Mouse (Mus musculus) liver, adult 2 months (tissue): ENCODE data around the gene Angptl7. TPM values are rescaled to one million over a fixed set of nuclear protein-coding genes. Genes with fewer than 3 reads are reported as not detected.

ENCODE experiments used
- DNase-seq: peaks from one replicate; pipeline ENCODE4 v3.0.0-alpha.2; 2011; ENCODE audit warnings: low read depth, low spot score; ENCODE audit errors: extremely low read depth
- H3K27ac ChIP-seq: fragments of 200-500 bp; replicated peaks from 2 replicates; pipeline ENCODE4 v1.5.1; 2012; ENCODE audit warnings: low read depth, mild to moderate bottlenecking, control low read depth, inconsistent platforms, low read length; ENCODE audit not compliant: insufficient read depth
- H3K27me3 ChIP-seq: fragments of 200-500 bp; 2 replicates; pipeline ENCODE4 v1.6.1; 2012; ENCODE audit warnings: mild to moderate bottlenecking, moderate library complexity, low read length, inconsistent platforms; ENCODE audit not compliant: control insufficient read depth, insufficient read depth
- H3K36me3 ChIP-seq: fragments of 200-500 bp; 2 replicates; pipeline ENCODE4 v1.6.1; 2012; ENCODE audit warnings: low read length, inconsistent platforms; ENCODE audit not compliant: control insufficient read depth, insufficient read depth
- H3K4me1 ChIP-seq: fragments of 200-500 bp; 2 replicates; pipeline ENCODE4 v1.6.1; 2011; ENCODE audit warnings: low read length; ENCODE audit not compliant: control insufficient read depth, insufficient read depth
- H3K4me3 ChIP-seq: fragments of 200-500 bp; 2 replicates; pipeline ENCODE4 v1.5.1; 2011; ENCODE audit warnings: low read depth, mild to moderate bottlenecking, control low read depth, low read length, moderate library complexity; ENCODE audit not compliant: insufficient read depth
- H3K79me2 ChIP-seq: fragments of 200-500 bp; 2 replicates; pipeline ENCODE4 v1.6.1; 2012; ENCODE audit warnings: inconsistent platforms, mild to moderate bottlenecking, low read length, moderate library complexity; ENCODE audit not compliant: control insufficient read depth, insufficient read depth
- H3K9ac ChIP-seq: fragments of 200-500 bp; 2 replicates; pipeline ENCODE4 v1.6.1; 2012; ENCODE audit warnings: low read depth, mild to moderate bottlenecking, control low read depth, inconsistent platforms, low read length
- CTCF ChIP-seq: fragments of 200-500 bp; IDR thresholded peaks from 2 replicates; pipeline ENCODE4 v1.5.1; 2011; ENCODE audit warnings: low read depth, low read length, control low read depth
- POLR2A ChIP-seq: fragments of 200-500 bp; IDR thresholded peaks from 2 replicates; pipeline ENCODE4 v1.6.1; 2011; ENCODE audit warnings: low read length, control low read depth; ENCODE audit not compliant: insufficient read depth; ENCODE audit errors: extremely low read depth
- WGBS: fragments of 180-500 bp; shearing (Covaris S2); methylation state at CpG from one replicate; pipeline ENCODE4 v1.1.7; 2018; 5-methylcytosine and 5-hydroxymethylcytosine counted together
- polyA plus RNA-seq: library from polyadenylated mRNA; depleted of rRNA; stranded (reverse); fragments of >200 nt; gene quantifications from 2 replicates; pipeline ENCODE4 v1.2.3, GENCODE M21; 2012
- total RNA-seq: library from RNA; depleted of rRNA; stranded (reverse); fragments of >200 nt; gene quantifications from 2 replicates; pipeline ENCODE4 v1.2.3, GENCODE M21; 2014

Angptl7 gene
- total and polyA plus RNA-seq, 2 experiments: 0.37 to 0.51 TPM

DNA sequence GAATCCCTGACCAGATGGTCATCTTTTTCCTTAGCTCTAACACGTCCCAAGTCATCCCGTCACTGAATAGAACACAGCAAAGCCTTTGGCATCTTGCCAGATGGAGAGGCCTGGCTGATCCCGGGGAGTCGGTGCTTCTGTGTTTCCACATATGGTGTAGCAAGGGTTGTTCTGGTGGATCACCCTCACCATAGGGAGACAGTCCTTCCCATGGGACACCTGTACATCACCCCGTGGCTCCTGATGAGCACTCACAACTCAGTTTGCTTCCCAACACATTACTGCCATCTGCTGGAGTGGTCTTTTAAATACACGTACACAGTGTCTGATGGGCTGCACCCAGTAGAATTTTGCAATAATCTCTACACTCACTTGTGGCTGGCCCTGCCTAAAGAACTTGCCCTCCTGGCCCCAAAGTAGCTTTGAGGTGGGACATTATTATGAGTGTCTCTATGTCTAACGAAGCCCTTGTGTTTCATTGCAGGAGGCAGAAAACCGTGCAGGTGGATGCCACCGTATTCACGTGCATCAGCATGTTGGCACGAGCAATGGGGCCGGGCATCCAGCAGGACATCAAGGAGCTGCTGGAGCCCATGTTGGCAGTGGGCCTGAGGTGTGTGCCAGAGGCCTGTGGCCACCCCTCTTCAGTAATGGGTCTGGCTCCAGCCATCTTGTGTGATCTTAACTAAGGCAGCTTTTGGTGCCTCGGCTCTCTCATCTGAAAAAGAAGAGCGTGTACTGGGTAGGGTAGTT, 36.9 kb downstream of the Angptl7 start:
- H3K27ac ChIP-seq: no peak overlapping the region

DNA sequence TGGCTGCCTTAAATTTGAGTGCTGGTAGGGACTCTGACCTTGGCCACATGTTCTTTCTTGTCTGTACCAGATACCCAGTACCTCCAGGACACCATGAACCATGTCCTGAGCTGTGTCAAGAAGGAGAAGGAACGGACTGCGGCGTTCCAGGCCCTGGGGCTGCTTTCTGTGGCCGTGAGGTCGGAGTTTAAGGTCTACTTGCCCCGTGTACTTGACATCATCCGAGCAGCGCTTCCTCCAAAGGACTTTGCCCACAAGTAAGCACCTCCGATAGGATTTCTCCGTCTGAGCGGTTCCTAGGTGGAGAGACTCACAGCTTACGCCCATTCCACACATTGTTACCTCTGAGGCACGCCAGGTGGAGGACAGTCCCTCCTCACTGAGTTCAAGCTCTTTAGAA, 37.5 kb downstream of the Angptl7 start:
- H3K4me1 ChIP-seq: no peaks in the 10 kb centered on the region
- DNase-seq: peak; percentile 60
- TF ChIP-seq CTCF: no peak
- no peak overlapping the region for H3K27ac ChIP-seq
- no peak overlapping the region for H3K4me3 ChIP-seq
- no peak overlapping the region for H3K9ac ChIP-seq
- H3K79me2 ChIP-seq: no peaks in the 10 kb centered on the region
- peaks cover 33% of the 10 kb centered on the region for H3K36me3 ChIP-seq
- no peaks in the 10 kb centered on the region for H3K27me3 ChIP-seq
- 83% methylated on average over 13 of the region's 13 CpGs for WGBS

More for the DNA sequence above, 36.9 kb downstream of the Angptl7 start:
- no peaks in the 10 kb centered on the region for H3K79me2 ChIP-seq
- no peaks in the 10 kb centered on the region for H3K27me3 ChIP-seq
- H3K36me3 ChIP-seq: peaks cover 36% of the 10 kb centered on the region
- TF ChIP-seq CTCF: peak; percentile 31
- TF ChIP-seq POLR2A: no peak
- no peak overlapping the region for H3K4me3 ChIP-seq
- peak; percentile 69 for DNase-seq
- H3K4me1 ChIP-seq: no peaks in the 10 kb centered on the region
- H3K9ac ChIP-seq: no peak overlapping the region
- 58% methylated on average over 14 of the region's 14 CpGs for WGBS

DNA sequence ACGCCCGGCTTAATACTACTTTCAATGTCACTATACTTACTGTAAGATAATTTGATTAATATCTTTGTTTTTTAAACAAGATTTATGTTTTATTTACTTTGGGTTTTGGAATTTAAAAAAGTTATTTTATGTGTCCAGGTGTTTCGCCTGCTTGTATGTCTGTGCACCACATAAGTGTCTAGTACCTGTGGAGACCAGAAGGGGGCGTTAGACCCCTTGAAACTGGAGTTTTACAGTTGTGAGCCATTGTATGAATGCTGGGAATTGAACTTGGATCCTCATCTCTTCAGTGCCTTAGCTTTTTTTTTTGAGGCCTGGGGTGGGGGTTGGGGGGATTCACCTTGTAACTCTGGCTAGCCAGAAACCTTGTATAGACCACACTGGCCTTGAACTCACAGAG, 38.5 kb downstream of the Angptl7 start:
- H3K36me3 ChIP-seq: peaks cover 37% of the 10 kb centered on the region
- whole genome bisulfite sequencing: 88% methylated on average over 4 of the region's 4 CpGs
- TF ChIP-seq POLR2A (no peak), CTCF (no peak)
- DNase-seq: no peak
- no peaks in the 10 kb centered on the region for H3K4me1 ChIP-seq
- H3K9ac ChIP-seq: no peak overlapping the region
- H3K4me3 ChIP-seq: no peak overlapping the region
- no peaks in the 10 kb centered on the region for H3K27me3 ChIP-seq
- H3K27ac ChIP-seq: no peak overlapping the region
- no peaks in the 10 kb centered on the region for H3K79me2 ChIP-seq

DNA sequence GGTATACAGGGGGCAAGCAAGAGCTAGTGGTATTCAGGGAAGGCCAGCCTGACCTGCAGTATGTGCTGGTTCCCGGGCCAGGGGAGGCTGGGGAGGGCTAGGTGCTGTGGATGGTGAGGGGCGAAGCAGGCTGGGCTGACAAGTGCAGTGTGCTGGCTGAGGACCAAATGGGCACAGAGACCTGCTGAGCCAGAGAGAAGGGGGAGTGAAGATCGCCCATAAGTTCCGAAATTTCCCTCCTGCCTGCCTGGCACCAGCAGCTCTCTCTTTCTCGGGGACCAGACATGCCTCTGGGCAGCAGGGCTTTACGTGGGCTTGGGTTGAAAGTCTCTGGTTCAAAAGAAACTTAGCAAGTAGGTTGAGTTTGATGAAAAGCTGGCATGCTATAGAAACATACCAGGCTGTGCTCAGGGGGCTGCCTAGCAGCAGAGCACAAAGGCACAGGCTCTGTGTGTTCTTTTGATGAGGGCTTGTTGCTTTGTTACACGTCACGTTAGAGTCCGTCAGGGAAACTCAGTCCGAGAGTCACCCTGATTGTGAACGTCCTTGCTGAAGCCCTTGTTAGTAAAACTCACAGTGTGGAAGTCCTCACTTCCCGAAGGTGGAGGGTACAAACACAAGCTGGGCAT, 39.5 kb downstream of the Angptl7 start:
- H3K27ac ChIP-seq: no peak overlapping the region
- H3K4me1 ChIP-seq: peaks cover 3% of the 10 kb centered on the region
- H3K27me3 ChIP-seq: no peaks in the 10 kb centered on the region
- TF ChIP-seq CTCF (no peak), POLR2A (no peak)
- peaks cover 31% of the 10 kb centered on the region for H3K36me3 ChIP-seq
- H3K79me2 ChIP-seq: no peaks in the 10 kb centered on the region
- no peak for DNase-seq
- no peak overlapping the region for H3K9ac ChIP-seq
- 96% methylated on average over 12 of the region's 12 CpGs for WGBS
- no peak overlapping the region for H3K4me3 ChIP-seq

DNA sequence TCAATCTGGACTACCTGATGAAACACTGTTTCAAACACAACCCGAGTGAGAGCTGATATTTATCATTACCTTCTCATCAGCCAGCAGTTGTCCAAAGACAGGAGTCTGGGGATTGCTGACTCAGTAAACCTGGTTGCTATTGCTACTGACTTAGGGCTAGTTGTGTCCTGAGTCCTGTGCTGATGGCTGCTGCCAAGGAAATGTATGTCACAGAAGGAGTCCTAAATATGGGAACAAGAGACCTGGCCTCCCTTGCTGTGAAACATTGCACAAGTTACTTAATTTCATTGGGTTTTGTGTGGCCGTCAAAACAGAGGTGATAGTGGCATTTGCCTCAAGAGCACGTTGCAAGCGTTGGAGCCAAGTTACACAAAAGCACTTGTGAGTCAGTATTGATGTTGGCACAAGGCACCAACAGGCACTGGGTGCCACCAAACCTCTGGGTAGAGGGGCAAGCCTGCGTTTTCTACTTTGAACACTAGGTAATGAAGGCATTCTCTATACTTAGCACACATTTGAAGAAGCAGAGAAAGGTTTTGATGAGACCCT, 44.7 kb downstream of the Angptl7 start:
- H3K36me3 ChIP-seq: peaks cover 40% of the 10 kb centered on the region

DNA sequence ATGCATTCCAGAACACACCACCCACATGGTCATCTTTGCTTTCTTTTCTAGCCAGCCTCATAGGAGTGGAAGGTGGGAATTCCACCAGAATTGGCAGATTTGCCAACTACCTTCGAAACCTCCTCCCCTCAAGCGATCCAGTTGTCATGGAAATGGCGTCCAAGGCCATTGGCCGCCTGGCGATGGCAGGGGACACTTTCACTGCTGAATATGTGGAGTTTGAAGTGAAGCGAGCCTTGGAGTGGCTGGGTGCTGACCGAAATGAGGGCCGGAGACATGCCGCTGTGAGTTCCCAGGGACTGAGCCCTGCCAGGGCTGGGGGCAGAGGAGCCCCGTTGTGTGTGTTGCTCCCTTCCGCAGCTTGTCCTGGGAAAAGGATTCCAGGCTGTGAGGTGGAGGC, 46.6 kb downstream of the Angptl7 start:
- 95% methylated on average over 11 of the region's 11 CpGs for WGBS
- Histone ChIP-seq H3K27me3 (no peaks in the 10 kb centered on the region), H3K36me3 (peaks cover 35% of the 10 kb centered on the region)

More for the DNA sequence above, 44.7 kb downstream of the Angptl7 start:
- 23% methylated on average over 5 of the region's 5 CpGs for WGBS
- no peak for TF ChIP-seq POLR2A
- TF ChIP-seq CTCF: no peak
- no peaks in the 10 kb centered on the region for H3K27me3 ChIP-seq
- H3K9ac ChIP-seq: no peak overlapping the region
- no peak overlapping the region for H3K4me3 ChIP-seq
- H3K27ac ChIP-seq: peak overlapping the region; percentile 71
- H3K4me1 ChIP-seq: peaks cover 8% of the 10 kb centered on the region
- H3K79me2 ChIP-seq: no peaks in the 10 kb centered on the region; the same call in 1 of the 2 replicates
- DNase-seq: peak; percentile 98

More for the DNA sequence above, 46.6 kb downstream of the Angptl7 start:
- Histone ChIP-seq H3K4me1 (peaks cover 11% of the 10 kb centered on the region), H3K79me2 (peaks cover 9% of the 10 kb centered on the region; the same call in 1 of the 2 replicates), H3K9ac (no peak overlapping the region), H3K27ac (no peak overlapping the region), H3K4me3 (no peak overlapping the region)
- DNase-seq: no peak
- no peak for TF ChIP-seq POLR2A
- no peak for TF ChIP-seq CTCF
